Mouse (Mus musculus) ovary, adult 18-20 months (tissue): ENCODE results near the gene Zglp1.
"Not testable (repeated sequence)": the region's sequence is repeated elsewhere in the genome, so short reads cannot be mapped to it uniquely, and the experiment has no call there.

Source experiments
- DNase-seq: peaks from one replicate; pipeline ENCODE4 v3.0.0; 2022; ENCODE audit warnings: low spot score, mixed read lengths

Zglp1 gene

GRCm38 (mm10) chr9:21072641-21073040 is 5.7 kb upstream of the Zglp1 start:
- no peak for DNase-seq

GRCm38 (mm10) chr9:21062928-21063327 is 4.0 kb downstream of the Zglp1 start:
- DNase-seq, result no peak

DNA sequence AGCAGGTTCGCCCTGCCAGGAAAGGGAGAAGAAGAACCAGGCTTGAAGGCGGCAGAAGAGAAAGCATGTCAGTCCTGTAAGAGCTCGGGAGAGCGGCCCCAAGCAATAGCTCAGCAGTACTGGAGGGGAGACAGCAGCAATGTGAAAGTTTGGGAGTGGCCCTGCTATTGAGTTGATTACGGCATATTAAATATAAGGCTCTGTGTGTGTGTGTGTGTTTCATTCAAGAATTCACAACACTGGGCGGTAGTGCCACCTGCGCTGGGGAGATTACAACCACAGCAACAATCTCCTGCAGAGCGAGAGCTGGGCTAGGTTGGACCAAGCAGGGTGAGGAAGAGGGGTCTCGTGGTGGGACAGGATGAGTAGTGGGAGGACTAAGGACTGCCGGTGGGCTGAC is 15.3 kb downstream of the Zglp1 start:
- DNase-seq, result no peak

GRCm38 (mm10) chr9:21045235-21045634 is 21.7 kb downstream of the Zglp1 start:
- no peak for DNase-seq

GRCm38 (mm10) chr9:21044785-21045184 is 22.1 kb downstream of the Zglp1 start:
- DNase-seq, result not testable (repeated sequence)

DNA sequence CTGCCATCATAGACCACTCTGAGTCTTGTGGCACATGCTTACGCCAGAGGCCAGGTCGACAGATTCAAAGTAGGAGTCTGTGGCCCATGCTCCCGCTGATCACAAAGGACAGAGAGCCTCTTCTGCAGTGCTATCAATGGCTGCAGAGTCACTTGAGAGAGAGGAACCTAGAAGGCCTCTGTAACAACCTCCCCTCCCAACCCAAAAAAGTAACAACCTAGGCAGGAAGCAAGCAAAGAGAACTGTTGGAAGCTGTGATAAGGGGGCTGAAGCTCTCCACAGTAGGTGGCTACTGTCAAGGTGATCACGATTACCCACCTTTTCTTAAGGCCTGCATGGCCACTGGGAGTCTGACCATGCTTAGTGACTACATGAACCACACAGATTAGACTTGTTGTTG is 23.3 kb downstream of the Zglp1 start:
- DNase-seq, result no peak

DNA sequence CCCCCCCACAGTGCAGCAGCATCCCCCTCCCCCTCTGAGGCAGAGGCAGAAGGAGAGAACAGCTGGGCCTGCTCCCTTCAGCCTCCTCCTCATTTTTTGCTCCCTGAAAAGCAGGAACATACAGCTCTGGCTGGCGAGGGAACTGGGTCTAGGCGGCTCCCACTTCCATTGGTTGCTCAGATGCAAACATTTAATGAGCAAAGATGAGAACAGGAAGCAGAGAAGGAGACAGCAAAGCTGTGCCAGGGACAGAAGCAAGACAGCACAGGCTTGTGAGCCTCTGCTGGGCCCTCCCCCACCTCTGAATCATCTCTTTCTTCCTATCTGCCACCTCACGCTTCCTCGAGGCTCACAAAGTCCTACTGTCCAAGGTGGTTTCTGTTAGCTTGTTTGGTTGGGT is 25.6 kb downstream of the Zglp1 start:
- no peak for DNase-seq

DNA sequence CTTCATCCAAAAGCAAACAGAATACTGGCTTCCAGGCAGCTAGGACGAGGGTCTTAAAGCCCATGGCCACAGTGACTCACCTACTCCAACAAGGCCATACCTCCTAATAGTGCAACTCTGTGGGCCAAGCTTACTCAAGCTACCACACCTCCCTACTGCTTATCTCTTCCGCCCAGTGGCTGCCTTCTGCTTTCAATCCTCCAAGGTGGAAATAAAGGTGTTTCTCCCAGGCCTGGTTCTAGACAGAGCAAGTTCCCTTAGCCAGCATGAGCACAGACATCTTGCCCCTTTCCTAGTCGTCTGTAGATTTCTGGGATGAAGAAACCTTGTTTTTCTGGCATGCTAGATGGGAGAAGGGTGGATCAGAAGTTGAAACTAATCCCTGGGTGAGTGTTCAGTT is 27.1 kb downstream of the Zglp1 start:
- no peak for DNase-seq

DNA sequence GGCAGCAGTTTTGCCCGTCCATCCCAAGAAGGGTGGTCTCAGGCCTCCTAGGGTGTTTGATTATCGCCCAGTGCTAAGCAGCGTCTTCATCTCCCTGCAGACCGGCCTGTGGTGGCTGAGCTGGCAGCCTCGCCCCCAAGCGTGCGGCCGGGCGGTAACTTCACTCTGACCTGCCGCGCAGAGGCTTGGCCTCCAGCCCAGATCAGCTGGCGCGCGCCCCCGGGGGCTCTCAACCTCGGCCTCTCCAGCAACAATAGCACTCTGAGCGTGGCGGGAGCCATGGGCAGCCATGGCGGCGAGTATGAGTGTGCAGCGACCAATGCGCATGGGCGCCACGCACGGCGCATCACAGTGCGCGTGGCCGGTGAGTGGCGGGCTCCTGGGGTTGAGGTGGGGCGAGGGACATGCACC is 29.4 kb downstream of the Zglp1 start:
- DNase-seq, result no peak

DNA sequence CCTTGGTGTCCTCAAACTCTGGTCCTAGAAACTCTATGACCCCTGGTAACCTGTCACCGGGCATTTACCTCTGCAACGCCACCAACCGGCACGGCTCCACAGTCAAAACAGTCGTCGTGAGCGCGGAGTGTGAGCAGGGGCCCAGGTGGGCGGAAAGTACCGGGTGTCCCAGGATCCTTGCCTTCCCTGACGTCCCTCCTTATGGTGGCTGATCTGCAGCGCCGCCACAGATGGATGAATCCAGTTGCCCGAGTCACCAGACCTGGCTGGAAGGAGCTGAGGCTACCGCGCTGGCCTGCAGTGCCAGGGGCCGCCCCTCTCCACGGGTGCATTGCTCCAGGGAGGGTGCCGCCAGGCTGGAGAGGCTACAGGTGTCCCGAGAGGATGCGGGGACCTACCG is 30.2 kb downstream of the Zglp1 start:
- DNase-seq, result no peak

DNA sequence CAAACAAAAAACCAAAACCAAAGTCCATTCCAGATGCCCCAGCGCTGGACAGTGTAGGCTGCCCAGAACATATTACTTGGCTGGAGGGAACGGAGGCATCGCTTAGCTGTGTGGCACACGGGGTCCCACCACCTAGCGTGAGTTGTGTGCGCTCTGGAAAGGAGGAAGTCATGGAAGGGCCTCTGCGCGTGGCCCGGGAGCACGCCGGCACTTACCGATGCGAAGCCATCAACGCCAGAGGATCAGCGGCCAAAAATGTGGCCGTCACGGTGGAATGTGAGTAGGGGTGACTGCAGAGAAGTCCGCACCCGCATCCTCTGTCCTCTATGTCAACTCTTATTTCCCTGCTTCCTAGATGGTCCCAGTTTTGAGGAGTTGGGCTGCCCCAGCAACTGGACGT is 30.7 kb downstream of the Zglp1 start:
- DNase-seq, result no peak

- DNase-seq, result no peak
Observed at GRCm38 (mm10) chr9:21035586-21035985, 31.3 kb downstream of the Zglp1 start.

GRCm38 (mm10) chr9:21034481-21035085 is 32.3 kb downstream of the Zglp1 start:
- no peak for DNase-seq

DNA sequence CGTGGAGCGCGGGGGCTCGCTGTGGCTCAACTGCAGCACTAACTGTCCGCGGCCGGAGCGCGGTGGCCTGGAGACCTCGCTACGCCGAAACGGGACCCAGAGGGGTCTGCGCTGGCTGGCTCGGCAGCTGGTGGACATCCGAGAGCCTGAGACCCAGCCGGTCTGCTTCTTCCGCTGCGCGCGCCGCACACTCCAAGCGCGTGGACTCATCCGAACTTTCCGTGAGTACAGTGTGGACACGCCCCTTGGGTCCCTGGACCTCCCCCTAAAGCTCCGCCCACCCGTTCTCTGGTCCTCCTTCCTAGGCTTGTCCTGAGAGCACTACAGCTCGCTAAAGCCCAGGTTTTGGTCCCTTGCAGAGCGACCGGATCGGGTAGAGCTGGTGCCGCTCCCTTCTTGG is 33.8 kb downstream of the Zglp1 start:
- peak; percentile 77 for DNase-seq

- DNase-seq, result no peak
Observed at GRCm38 (mm10) chr9:21032491-21032890, 34.4 kb downstream of the Zglp1 start.

DNA sequence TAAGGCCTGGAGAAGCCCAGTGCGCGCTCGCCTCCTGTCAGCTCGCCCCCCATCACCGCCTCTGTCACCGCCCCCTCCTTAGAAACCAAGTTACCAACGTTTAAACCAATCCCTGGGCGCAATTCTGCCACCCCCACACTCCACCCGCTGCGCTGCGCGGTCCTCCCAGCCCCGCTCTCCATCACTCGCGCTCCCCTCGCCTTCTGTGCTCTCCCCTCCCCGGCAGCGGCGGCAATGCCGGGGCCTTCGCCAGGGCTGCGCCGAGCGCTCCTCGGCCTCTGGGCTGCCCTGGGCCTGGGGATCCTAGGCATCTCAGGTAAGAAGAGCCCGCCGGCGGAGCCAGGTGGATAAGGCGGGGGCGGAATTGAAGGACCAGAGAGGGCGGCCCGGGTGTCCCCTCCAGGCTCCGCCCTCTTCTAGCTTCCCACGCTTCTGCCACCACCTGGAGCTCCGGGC is 35.0 kb downstream of the Zglp1 start, which contains the start of gene Icam5:
Gene Icam5 (plus strand): TSS at position 178 of the 456 bp plus-strand sequence.
- DNase-seq, result no peak

DNA sequence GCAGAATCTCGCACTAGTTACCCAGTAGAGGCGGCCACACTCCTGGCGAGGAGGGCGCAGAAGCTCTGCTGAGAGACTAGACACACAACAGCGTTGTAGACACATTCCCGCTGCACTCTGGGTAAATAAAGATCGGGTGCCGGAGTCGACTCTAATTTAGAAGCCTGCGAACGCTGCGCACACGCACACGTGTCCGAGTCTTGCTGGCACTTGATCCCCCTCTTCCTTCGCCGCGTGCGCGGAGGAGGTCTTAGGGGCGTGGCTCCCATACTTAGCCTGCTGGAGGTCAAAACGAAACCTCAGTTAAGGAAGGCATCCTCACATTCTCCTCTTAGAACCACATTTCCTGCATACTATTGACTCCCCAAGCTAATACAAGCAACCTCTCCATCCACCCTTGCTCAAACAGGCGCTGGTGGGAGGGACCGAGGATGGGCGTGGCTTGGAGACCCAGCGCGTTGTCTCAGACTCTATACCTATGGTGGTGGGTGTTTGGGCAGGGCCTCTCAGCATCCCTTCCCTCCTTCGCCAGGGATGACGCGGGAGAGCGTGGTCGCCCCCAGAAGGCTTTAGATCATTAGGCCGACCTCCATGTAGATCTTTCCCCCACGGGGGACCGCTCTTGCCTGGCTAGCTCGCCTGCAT is 35.5 kb downstream of the Zglp1 start:
- DNase-seq, result peak; percentile 43

DNA sequence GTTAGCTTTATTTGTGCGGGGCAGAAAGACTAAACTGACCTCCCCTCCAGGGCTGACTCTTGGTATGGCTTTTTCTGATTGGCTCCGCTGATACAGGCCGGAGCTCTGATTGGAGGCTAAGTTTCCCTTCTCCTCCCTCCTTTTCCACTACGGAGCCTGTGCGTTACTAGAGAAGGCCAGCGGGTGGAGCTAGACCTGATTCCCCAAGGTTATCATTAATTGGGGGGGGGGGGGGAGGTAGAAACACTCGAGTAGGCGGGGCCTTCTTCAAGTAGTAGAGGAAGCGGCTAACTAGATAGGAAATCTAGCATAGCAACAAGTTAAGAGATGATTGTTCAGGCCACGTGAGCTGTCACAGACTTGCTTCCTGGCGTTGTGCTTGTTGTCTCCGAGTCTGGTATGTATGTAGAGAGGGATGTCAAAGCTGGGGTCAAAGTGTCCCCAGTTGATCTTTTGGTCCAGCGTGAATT is 36.1 kb downstream of the Zglp1 start:
- peak; percentile 83 for DNase-seq

DNA sequence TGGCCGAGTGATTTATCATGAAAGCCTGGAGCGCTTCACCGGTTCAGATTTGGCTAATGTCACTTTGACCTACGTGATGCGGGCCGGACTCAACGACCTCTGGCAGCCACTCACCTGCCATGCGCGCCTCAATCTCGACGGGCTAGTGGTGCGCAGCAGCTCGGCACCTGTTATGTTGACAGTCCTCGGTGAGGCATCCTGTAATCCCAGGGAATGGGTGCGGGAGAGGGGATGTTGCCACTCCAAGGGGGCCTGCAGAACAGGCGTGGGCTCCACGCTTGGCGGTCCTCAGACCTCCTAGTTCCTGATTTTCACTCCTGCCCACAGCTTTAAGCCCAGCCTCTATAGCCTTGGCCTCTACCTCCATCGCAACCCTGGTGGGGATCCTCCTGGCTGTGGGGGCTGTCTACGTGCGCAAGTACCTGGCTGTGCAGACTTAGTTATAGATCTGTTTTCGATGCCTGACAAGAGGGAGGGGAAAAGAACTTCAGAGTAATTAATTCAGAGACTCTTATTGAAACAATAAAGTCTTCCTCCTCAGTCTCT is 36.8 kb downstream of the Zglp1 start:
- no peak for DNase-seq

DNA sequence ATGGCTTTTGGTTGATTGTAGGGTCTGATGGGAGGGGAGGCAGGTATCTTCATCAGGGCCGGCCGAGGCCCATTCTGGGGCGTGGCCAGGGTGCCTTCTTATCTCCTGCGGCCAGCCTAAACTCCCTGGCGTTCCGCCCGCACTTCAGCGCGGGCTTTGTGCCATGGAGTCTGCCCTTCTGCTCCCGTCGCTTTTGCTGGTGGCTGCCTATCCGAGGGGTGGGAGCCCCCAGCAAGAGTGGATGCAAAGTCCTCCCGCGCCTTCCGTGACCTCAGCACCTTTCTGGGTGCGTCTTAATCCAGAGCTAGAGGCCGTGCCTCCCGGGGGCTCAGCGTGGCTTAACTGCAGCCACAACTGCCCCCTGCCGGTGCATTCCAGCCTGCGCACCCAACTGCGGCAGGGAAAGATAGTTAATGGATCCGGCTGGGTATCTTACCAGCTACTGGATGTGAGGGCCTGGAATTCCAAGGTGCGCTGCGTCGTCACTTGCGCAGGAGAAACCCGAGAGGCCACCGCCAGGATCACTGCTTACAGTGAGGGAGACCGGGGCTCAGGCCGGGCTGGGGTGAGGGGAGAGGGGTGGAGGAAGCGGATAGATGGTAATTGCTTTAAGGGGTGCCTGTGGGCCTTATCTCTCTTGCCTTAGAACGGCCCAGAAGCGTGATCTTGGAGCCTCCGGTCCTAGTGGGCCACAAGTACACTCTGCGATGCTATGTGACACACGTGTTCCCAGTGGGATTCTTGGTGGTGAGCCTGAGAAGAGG is 37.4 kb downstream of the Zglp1 start, which contains the start of gene Icam4:
Gene Icam4 (plus strand): TSS at position 83 of the 764 bp plus-strand sequence.
- peak; percentile 60 for DNase-seq

GRCm38 (mm10) chr9:21028560-21029110 is 38.3 kb downstream of the Zglp1 start:
- no peak for DNase-seq

- no peak for DNase-seq
Observed at GRCm38 (mm10) chr9:21027774-21028290, 39.1 kb downstream of the Zglp1 start.
